Mouse (Mus musculus) megakaryocyte, embryonic 14.5 days (primary cell): ENCODE measurements around the gene Rergl.

Experiments
- FLI1 ChIP-seq: IDR thresholded peaks from 2 replicates; pipeline ENCODE4 v1.6.1; 2012; ENCODE audit warnings: low read length, inconsistent platforms, mixed read lengths
- GATA1 ChIP-seq: IDR thresholded peaks from 3 replicates; pipeline ENCODE4 v1.6.1; 2012; ENCODE audit warnings: mixed read lengths, low read length, inconsistent platforms, borderline replicate concordance

DNA sequence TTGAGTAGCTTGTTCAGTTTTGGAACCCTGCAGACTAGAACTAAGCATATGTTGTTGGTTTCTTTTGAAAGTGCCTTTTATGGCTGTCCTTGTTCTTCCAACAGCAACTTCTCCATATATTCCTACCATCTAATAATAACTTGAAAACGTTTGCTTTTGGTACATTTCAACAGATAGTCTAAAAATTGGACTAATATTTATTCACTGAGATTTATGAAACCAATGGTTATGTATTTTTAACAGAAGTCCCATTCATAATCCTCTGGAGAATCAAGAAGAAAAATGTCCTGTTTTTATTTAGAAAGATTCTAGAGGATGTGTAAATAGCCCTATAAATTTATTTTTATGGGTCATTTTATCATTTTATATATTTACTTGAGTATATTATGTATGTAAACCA is at the start of gene Rergl:
- TF ChIP-seq GATA1 (no peak), FLI1 (no peak)
